Mouse (Mus musculus): ENCODE measurements around the gene Arsa. TPM values are rescaled to one million over a fixed set of nuclear protein-coding genes. Genes with fewer than 3 reads are reported as not detected.

Gene Arsa
- polyA plus RNA-seq, 1 experiment from 2014 or later = 71.1 TPM

DNA sequence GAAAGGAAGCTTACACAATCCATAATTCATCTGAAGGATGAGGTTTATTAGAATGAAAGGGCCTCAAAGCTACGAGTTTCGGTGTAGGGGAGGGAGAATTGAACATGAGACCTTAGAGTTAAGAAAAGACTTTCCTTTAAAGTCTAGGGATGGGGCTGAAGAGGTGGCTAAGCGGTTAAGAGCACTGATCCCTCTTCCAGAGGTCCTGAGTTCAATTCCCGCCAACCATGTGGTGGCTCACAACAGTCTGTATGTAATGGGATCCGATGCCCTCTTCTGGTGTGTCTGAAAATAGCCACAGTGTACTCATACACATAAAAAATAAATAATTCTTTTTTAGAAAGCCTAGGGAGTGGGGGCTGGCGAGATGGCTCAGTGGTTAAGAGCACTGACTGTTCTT, 46.9 kb downstream of the Arsa start:
- DNase-seq (ENCODE audit: low read depth, low spot score) = no peak
- ChIA-PET CTCF (interaction anchor here (0.9 to 1.4 kb wide), 4 partner anchors 10 to 82 kb away, joined by 3 to 4 read pairs (median 3); no protein-coding TSS in a partner anchor), POLR2A (interaction anchor here (0.6 to 1.1 kb wide), 2 partner anchors 37 to 56 kb away, joined by 3 to 6 read pairs; partner anchors contain the start of gene Sco2)
- no peak for ATAC-seq
- no peaks in the 10 kb centered on the region for H3K27me3 ChIP-seq
- no peak for TF ChIP-seq CTCF (IDR thresholded peaks at IDR 0.05)
- in situ Hi-C loops (cut with MboI; ENCODE audit: low pct_unique_long_range_greater_than_20kb) = no loop called here

DNA sequence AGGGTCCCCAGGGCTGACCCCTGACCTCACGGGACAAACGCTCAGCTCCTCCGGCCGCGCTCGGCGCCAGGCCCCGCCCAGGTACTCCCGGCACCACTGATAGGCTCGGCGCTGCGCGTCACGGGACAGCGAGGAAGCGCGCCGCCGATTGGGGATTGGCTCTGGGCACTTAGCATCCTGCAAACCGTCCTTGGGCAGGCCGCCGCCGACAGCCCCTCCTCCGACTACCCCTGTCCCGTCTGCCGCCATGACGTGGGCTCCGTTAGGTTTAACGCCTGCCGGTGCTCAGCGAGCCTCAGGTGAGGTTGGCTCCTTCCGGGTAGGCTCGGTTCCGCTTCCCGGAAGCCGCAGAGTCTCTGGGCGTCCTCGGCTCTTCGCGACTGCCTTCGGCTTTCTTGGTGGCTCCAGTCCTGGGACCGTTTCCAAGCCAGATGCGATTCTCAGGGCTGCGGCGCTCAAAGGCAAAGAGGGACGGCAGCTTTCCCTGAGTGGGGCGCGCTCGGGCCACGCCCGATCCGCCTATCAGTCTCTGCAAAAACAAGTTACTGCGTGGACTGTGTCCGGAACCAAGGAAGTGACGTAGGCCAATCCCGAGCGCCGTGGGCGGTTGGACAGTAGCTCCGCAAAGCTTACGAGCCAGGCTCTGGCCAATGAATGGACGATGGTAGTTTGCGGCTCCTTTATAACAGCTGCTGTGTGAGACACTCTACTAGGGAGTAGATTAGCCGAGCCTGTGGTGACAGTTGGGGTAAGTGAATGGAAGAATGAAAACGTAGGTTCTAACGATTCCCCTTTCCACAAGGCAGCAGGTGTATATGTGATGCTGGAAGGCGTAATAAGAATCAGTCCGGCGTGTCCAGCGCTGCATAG, 47.6 kb downstream of the Arsa start, which contains the start of the genes C730034F03Rik, Gm44502 and Chkb:
Gene C730034F03Rik, plus strand, starts transcription at position 238 of the 870 bp plus-strand sequence.
Gene Gm44502, minus strand, starts transcription at position 345 of the 870 bp plus-strand sequence.
Gene Chkb, minus strand, starts transcription at position 557 of the 870 bp plus-strand sequence.
- no peak for TF ChIP-seq CTCF (IDR thresholded peaks at IDR 0.05)
- in situ Hi-C loops (cut with MboI; ENCODE audit: low pct_unique_long_range_greater_than_20kb) = no loop called here
- peak; percentile 73 for DNase-seq (ENCODE audit: low read depth, low spot score)
- ATAC-seq = peak; percentile 97
- ChIA-PET POLR2A (interaction anchor here (1.1 kb wide), 1 partner anchor 55 kb away, joined by 6 read pairs; the partner anchor contains the start of gene Sco2), CTCF (interaction anchor here (0.9 to 1.4 kb wide), 4 partner anchors 11 to 82 kb away, joined by 3 to 4 read pairs (median 3); no protein-coding TSS in a partner anchor)
- no peaks in the 10 kb centered on the region for H3K27me3 ChIP-seq

DNA sequence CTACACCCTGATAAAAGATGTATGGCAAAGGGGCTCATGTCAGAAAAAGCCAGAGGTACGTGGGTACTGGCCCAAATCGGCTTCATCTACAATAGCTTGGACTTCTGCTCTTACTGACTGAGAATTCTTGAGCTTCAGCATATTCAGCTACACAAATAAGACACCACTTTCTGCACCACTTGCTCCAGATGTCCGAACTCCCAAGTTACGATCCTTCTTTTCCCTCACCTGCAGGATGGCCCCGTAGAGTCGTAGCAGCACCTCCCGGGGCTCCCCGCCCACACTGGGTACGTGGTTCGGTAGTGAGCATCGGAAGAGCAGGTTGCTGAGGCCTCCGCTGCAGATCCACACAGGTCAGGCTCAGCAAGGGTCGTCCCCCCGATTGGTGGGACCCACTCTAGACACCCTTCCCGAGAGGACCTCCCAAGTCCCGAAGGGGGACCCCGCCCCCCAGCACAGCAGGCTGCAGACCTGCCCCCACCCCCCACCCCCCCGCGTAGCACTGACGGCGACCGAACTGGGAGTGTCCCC, 48.3 kb downstream of the Arsa start:
- CTCF ChIA-PET = interaction anchor here (1.2 to 1.4 kb wide), 2 partner anchors 13 to 38 kb away, joined by 3 to 4 read pairs; no protein-coding TSS in a partner anchor
- POLR2A ChIA-PET = interaction anchor here (1.1 kb wide), 1 partner anchor 55 kb away, joined by 6 read pairs; the partner anchor contains the start of gene Sco2

GRCm38 (mm10) chr15:89428136-89428790, 49.0 kb downstream of the Arsa start:
- no peaks in the 10 kb centered on the region for H3K27me3 ChIP-seq
- POLR2A ChIA-PET = no interaction called here
- CTCF ChIA-PET = no interaction called here
- in situ Hi-C loops (cut with MboI; ENCODE audit: low pct_unique_long_range_greater_than_20kb) = no loop called here
- ATAC-seq (no peak), DNase-seq (ENCODE audit: low read depth, low spot score) (no peak)
- no peak for TF ChIP-seq CTCF (IDR thresholded peaks at IDR 0.05)

More for the DNA sequence above, 48.3 kb downstream of the Arsa start:
- TF ChIP-seq CTCF (IDR thresholded peaks at IDR 0.05) = no peak
- DNase-seq (ENCODE audit: low read depth, low spot score) = no peak
- no peak for ATAC-seq
- in situ Hi-C loops (cut with MboI; ENCODE audit: low pct_unique_long_range_greater_than_20kb) = no loop called here
- H3K27me3 ChIP-seq = no peaks in the 10 kb centered on the region

DNA sequence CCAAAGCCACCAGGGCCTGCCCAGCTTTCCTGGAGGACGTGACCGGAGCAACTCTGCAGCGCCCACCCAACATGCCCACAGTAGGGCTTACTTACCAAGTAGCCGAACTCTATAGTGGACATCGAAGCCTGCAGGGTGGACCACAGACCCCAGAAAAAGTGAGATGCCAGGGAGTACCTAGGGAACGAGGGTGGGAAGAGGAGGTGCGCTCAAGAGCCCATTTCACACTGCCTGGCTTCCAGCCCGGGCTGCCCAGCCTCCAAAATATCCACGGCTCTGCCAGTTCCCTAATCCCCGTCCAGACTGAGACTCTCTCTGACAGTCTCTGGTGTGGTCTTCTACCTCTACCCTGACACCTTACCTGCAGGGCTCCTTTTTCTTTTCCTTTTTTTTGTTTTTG, 50.5 kb downstream of the Arsa start:
- CTCF ChIA-PET = no interaction called here

DNA sequence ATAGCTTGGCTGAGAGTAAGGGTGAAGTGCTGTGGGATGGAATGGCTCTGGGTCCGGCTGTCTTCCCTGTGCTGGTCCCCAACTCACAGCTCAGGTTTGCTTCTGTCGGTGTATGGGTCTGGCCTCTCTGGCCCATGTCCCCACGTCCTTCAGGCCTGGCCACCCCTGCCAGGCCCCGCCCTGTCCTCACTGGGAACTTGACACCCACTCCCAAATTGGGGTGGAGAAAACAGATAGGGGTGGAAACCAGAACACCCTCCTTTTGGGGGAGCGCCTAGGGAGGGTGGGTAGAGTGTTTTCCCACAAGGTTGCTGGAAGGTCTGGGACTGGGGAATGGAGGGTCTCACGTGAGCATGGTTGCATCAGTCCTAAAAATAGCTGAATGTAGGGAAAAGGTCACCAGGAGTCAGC, 51.5 kb downstream of the Arsa start, which contains the start of gene Cpt1b:
Gene Cpt1b, minus strand, starts transcription at position 153 of the 411 bp plus-strand sequence.
- ChIA-PET POLR2A (no interaction called here), CTCF (no interaction called here)
- no peak for ATAC-seq
- in situ Hi-C loops (cut with MboI; ENCODE audit: low pct_unique_long_range_greater_than_20kb) = no loop called here
- DNase-seq (ENCODE audit: low read depth, low spot score) = no peak
- TF ChIP-seq CTCF (IDR thresholded peaks at IDR 0.05) = no peak
- H3K27me3 ChIP-seq = no peaks in the 10 kb centered on the region

More for the DNA sequence above, 50.5 kb downstream of the Arsa start:
- in situ Hi-C loops (cut with MboI; ENCODE audit: low pct_unique_long_range_greater_than_20kb) = no loop called here
- TF ChIP-seq CTCF (IDR thresholded peaks at IDR 0.05) = no peak
- ATAC-seq (no peak), DNase-seq (ENCODE audit: low read depth, low spot score) (no peak)
- POLR2A ChIA-PET = no interaction called here
- no peaks in the 10 kb centered on the region for H3K27me3 ChIP-seq

DNA sequence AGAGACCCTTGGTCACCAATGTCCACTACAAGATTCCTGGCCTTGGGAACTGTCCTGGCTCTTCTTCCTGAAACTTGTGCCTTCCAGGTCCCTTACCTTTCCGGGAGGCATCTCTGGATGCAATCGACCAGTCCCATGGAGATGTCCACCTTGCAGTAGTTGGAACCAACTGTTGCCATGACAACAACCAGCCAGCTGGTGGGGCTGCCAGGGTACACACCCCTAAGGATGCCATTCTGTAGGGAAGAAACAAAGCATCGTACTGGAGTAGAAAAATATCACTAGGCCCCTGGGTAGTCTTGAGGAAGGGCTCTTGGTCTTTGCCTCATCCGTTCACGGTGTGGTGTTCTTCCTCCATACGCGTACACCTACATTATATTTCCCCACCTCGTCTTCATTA, 52.6 kb downstream of the Arsa start:
- in situ Hi-C loops (cut with MboI; ENCODE audit: low pct_unique_long_range_greater_than_20kb) = no loop called here
- POLR2A ChIA-PET = no interaction called here
- ATAC-seq = no peak
- DNase-seq (ENCODE audit: low read depth, low spot score) = no peak
- no peaks in the 10 kb centered on the region for H3K27me3 ChIP-seq
- CTCF ChIA-PET = no interaction called here
- TF ChIP-seq CTCF (IDR thresholded peaks at IDR 0.05) = no peak

Other genes starting within 250 kb of the Arsa start
- gene Sbf1, start 162.1 kb downstream of the Arsa start, polyA plus RNA-seq (2021) = 150 TPM
- 0.14 TPM for gene Adm2, start 154.7 kb downstream of the Arsa start, polyA plus RNA-seq (2021)
- gene Miox, start 143.0 kb downstream of the Arsa start, polyA plus RNA-seq (2021) = not detected
- 65.9 TPM for gene Lmf2, start 121.8 kb downstream of the Arsa start, polyA plus RNA-seq (2021)
- 106 TPM for gene Ncaph2, start 121.7 kb downstream of the Arsa start, polyA plus RNA-seq (2021)
- gene Sco2, start 103.6 kb downstream of the Arsa start, polyA plus RNA-seq (2021) = 24.2 TPM
- gene Tymp, start 100.4 kb downstream of the Arsa start, polyA plus RNA-seq (2021) = 3.0 TPM
- gene Odf3b, start 98.1 kb downstream of the Arsa start, polyA plus RNA-seq (2021) = 0.36 TPM
- not detected for gene Klhdc7b, start 92.5 kb downstream of the Arsa start, polyA plus RNA-seq (2021)
- gene Syce3, start 66.9 kb downstream of the Arsa start, polyA plus RNA-seq (2021) = not detected
- 1.7 TPM for gene Cpt1b, start 51.6 kb downstream of the Arsa start, polyA plus RNA-seq (2021)
- gene C730034F03Rik, start 47.8 kb downstream of the Arsa start, polyA plus RNA-seq (2021) = 1.3 TPM
- gene Gm44502, start 47.7 kb downstream of the Arsa start, polyA plus RNA-seq (2021) = not detected
- gene Chkb, start 47.5 kb downstream of the Arsa start, polyA plus RNA-seq (2021) = 63.5 TPM
- 0.17 TPM for gene Mapk8ip2, start 23.5 kb downstream of the Arsa start, polyA plus RNA-seq (2021)
- 2.0 TPM for gene Shank3, start 22.2 kb upstream of the Arsa start, polyA plus RNA-seq (2021)
- gene Acr, start 90.9 kb upstream of the Arsa start, polyA plus RNA-seq (2021) = not detected
- 41.4 TPM for gene Rabl2, start 114.5 kb upstream of the Arsa start, polyA plus RNA-seq (2021)